Mouse (Mus musculus) gastrocnemius, adult 18-20 months (tissue): ENCODE data around the gene Lpar3. TPM values are rescaled to one million over a fixed set of nuclear protein-coding genes. Genes with fewer than 3 reads are reported as not detected.

ENCODE experiments used
- DNase-seq: peaks from one replicate; pipeline ENCODE4 v3.0.0; 2021; ENCODE audit warnings: low spot score
- total RNA-seq, 2 experiments: library from RNA; stranded (reverse); gene quantifications; 2 replicates each; pipeline ENCODE4 v1.2.3; 2021

Gene Lpar3
- total RNA-seq, 2 experiments from 2014 or later: 0.28 TPM; not detected in 1

GRCm38 (mm10) chr3:146260203-146260602 lies 39.4 kb downstream of the Lpar3 start:
- no peak for DNase-seq

DNA sequence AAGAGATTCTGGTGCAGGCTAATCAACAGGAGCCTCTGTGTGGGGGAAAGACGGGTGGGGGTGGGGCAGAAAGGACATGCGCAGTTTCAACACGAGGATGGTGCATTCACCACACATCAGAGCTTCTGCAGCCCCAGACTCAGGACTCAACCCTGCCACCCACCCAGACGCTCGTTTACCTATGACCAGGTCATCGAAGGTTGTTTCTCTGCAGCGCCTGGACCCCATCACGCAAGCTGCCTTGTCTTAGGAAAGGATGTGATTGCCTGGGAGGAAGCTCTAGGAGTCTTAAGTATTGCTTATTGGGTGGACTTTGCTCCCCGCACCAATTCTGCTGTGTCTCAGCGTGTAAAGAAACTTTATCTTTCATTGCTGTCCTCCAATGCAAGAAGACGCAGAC lies 40.1 kb downstream of the Lpar3 start:
- no peak for DNase-seq

GRCm38 (mm10) chr3:146262536-146262935 lies 41.8 kb downstream of the Lpar3 start:
- DNase-seq: no peak

DNA sequence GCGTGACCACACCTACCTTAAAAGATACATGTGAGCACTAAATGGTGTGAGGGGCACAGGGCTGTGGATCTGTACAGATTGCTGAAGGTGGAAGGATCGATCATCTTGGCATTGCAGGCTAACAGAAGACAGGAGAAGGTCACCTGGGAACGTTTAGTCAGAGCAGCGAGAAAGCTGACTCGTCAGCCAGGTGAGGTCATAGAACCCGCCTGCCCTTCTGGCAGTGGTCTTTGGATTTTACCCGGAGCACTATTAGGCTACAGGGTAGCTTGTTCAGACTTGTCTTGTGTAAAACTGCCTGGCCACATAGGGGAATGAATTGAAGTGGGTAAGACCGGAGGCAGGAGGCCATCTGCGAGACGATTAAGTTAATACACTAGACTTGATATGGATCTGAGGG lies 43.4 kb downstream of the Lpar3 start:
- no peak for DNase-seq

DNA sequence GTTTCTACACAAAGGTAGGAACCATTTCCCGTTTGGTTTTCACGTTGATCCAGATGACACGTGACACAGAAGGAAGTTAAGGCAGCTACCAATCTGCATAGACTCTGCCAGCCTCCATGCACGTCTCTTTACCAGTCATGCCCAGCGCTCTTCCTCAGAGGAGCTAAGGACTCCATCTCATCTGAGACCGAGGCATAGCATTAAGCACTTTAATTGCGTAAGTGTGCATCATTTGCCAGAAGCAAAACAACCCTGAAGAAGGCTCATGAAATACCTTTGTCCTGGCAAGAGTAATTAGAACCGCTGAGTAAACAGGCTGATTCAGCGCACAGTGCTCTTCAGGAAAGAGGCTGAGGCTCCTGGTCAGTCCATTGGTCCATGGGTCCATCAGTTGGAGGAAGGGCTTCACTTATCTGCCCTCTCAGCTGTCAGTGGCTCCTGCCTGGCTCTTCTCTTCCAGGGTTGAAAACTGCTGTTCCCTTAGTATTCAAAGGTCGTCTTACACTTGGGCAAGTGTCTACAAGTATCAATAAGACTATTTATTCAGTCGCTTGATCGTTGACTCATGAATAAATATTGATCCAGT lies 44.9 kb downstream of the Lpar3 start:
- no peak for DNase-seq

GRCm38 (mm10) chr3:146268024-146268801 lies 47.5 kb downstream of the Lpar3 start:
- no peak for DNase-seq

DNA sequence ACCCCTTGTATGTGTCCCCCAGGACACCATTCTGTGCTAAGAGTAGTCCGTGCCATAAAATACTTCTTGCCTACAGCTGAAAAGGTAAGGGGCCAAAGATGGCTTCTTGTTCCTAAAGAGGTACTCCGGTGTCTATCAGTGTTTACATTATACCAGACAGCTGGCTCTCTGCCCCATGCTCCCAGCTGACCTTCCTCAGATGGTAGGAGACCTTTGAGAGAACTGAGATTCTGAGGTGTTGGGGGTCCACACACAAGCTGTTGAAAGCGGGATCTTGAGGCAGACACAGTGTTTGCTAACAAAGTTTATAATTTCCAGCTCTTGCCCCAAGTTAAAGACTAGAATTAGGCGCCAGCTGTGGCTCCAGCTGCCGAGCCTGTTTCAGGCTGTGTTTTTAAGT lies 53.7 kb downstream of the Lpar3 start:
- no peak for DNase-seq

- DNase-seq: no peak
Measured at GRCm38 (mm10) chr3:146275360-146276025, 54.7 kb downstream of the Lpar3 start.

GRCm38 (mm10) chr3:146276026-146276409 lies 55.3 kb downstream of the Lpar3 start:
- DNase-seq: no peak

GRCm38 (mm10) chr3:146276991-146277390 lies 56.2 kb downstream of the Lpar3 start:
- DNase-seq: no peak

- DNase-seq: no peak
Measured at GRCm38 (mm10) chr3:146277456-146277855, 56.7 kb downstream of the Lpar3 start.

DNA sequence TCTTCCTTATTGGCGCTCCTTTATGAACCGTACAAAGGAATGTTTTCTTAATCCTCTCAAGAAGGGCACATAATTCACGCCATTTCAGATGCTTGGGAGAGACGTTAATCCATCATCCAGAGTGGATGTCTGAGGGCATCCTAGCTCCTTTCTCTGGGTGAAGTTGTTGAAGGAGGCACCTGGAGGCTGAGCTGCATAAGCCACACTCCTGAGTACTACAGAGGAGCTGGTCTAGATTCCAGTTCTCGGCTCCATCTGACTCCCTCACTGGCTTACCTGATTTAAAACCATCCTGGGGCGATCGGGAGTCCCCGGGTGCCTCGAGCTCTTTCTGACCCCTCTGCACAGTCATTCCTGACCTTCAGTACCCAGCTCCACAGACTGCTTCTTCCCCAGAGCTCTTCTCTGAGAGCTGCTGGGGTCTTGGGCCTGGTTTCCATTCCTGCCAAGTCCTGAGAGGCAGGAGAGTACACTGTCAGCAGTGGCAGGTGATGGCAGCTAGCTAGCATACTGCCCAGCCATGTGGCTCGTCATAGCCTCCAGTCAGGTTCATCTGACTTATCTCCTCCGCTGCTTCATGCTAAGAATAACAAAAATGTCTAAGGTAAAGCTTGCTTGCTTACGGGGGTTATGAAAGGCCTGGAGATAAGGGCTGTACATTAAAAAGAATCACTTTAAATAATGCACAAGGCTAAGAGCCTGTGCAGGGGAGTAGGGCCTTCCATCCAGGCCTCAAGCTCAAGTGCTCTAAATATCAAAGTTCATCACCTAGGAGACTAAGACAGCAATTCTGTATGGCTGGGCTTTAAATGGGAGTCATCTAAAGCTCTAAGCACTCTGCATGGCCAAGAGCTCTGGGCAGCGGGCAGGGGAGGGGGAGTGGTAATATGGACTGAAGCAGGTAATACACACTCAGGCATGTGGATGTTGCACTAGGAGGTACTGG lies 57.7 kb downstream of the Lpar3 start:
- no peak for DNase-seq

GRCm38 (mm10) chr3:146283732-146284361 lies 63.1 kb downstream of the Lpar3 start:
- no peak for DNase-seq

GRCm38 (mm10) chr3:146286118-146286517 lies 65.4 kb downstream of the Lpar3 start:
- DNase-seq: no peak

GRCm38 (mm10) chr3:146291928-146292327 lies 71.2 kb downstream of the Lpar3 start:
- DNase-seq: no peak

- no peak for DNase-seq
Measured at GRCm38 (mm10) chr3:146292515-146292914, 71.8 kb downstream of the Lpar3 start.

- DNase-seq: no peak
Measured at GRCm38 (mm10) chr3:146302451-146302850, 81.7 kb downstream of the Lpar3 start.

DNA sequence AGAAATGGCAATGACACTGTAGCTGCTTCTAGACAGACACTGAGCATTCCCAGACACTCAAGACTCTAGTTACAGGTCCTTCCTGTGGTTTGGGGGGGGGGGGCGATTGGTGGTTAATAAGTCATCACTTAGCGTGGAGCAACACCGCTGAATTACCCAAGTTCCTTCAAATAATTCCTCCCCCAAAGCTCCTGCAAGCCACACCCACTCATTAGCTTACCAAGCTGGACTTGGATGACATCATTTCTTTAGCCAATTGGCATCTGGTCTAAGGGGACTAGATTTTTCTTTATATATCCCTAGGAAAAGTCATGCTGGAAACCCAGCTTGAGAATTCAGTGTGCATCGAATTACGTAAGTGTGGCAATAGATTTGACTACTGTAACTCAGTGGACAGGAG lies 82.4 kb downstream of the Lpar3 start:
- no peak for DNase-seq

DNA sequence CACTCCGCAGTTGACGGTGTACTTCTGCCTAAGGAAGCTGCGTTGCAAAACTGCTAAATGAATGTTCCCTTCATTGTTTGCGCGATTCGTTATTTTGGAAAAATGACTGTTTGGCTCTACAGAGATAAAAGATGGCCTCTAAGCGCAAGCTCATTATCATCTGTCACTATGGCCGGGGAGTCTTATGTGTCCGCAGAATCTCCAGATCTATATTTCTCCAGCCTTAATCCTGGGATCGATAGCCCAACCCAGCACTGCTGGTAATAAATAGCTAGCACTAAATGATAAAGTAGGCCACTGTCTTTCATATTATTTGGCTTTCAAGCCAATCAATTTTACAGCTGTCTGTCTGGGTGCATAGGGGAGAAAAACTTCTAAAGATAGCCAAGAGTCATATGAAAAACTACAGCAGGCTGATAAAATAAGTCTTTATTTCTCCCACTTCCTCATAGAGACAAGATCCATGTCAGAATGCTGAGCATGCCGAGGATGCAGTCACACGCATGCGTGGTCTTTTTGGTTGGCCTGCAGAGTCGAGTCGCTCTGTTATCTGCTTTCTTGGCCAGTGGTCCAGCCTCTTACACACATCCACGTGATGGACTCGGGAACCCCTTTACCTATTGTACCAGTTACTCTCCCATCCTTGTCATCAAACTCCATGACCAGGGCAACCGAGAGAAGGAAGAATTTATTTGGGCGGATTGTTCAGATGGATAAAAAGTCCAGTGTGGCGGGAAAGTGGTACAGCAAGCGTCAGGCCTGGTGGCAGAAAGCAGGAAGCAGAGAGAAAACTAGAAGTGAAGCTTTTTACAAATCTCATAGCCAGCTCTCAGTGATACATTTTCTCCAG lies 84.0 kb downstream of the Lpar3 start:
- DNase-seq: no peak

GRCm38 (mm10) chr3:146307341-146307740 lies 86.6 kb downstream of the Lpar3 start:
- DNase-seq: no peak
